Mouse (Mus musculus) small intestine, adult 2 months (tissue): ENCODE results near the gene Wdr5b.

ENCODE experiments used
- CTCF ChIP-seq: fragments of 200-500 bp; IDR thresholded peaks from 2 replicates; pipeline ENCODE4 v1.5.1; 2012; ENCODE audit warnings: low read depth, mild to moderate bottlenecking, control low read depth, inconsistent platforms, low read length, moderate library complexity, mixed read lengths; ENCODE audit not compliant: insufficient replicate concordance, insufficient read length; ENCODE audit errors: extremely low read depth
- POLR2A ChIP-seq: fragments of 200-500 bp; IDR thresholded peaks from 2 replicates; pipeline ENCODE4 v1.6.1; 2012; ENCODE audit warnings: low read depth, mild to moderate bottlenecking, control low read depth, inconsistent platforms, low read length, moderate library complexity

GRCm38 (mm10) chr16:36069819-36070575 lies 29.0 kb downstream of the Wdr5b start:
- TF ChIP-seq CTCF, result no peak
- TF ChIP-seq POLR2A, result no peak
